Mouse (Mus musculus) liver, embryonic 11.5 days (tissue): ENCODE data around the gene AI467606. TPM values are rescaled to one million over a fixed set of nuclear protein-coding genes. Genes with fewer than 3 reads are reported as not detected.
A peak's percentile ranks its signal among the peaks of the same experiment; 100 is the strongest.

Source experiments
- ATAC-seq: fragments of 200-750 bp; cut with Nextera tagmentation; replicated peaks from 2 replicates; pipeline ENCODE4 v1.8.0; 2017; ENCODE audit warnings: moderate number of reproducible peaks, mild to moderate bottlenecking, moderate TSS enrichment, moderate library complexity; ENCODE audit not compliant: low FRiP score
- DNase-seq: peaks from one replicate; pipeline ENCODE4 v3.0.0-alpha.2; 2017; ENCODE audit warnings: low spot score
- H3K27ac ChIP-seq: fragments of 300-500 bp; sonication (generic); 2 replicates; pipeline ENCODE4 v1.5.1; 2014; ENCODE audit warnings: mild to moderate bottlenecking, low read depth, low read length, control low read depth
- H3K27me3 ChIP-seq: fragments of 300-500 bp; sonication (generic); replicated peaks from 2 replicates; pipeline ENCODE4 v1.6.1; 2014; ENCODE audit warnings: low read length, mixed read lengths; ENCODE audit not compliant: control insufficient read depth, insufficient read depth
- H3K36me3 ChIP-seq: fragments of 300-500 bp; sonication (generic); 2 replicates; pipeline ENCODE4 v1.6.1; 2014; ENCODE audit warnings: mild to moderate bottlenecking, low read length, moderate library complexity, mixed read lengths; ENCODE audit not compliant: control insufficient read depth, insufficient read depth
- H3K4me1 ChIP-seq: fragments of 300-500 bp; sonication (generic); replicated peaks from 2 replicates; pipeline ENCODE4 v1.6.1; 2014; ENCODE audit warnings: low read length, mixed read lengths; ENCODE audit not compliant: control insufficient read depth, insufficient read depth
- H3K4me2 ChIP-seq: fragments of 300-500 bp; sonication (generic); 2 replicates; pipeline ENCODE4 v1.6.1; 2014; ENCODE audit warnings: mild to moderate bottlenecking, control low read depth, moderate library complexity
- H3K4me3 ChIP-seq: fragments of 300-500 bp; sonication (generic); 2 replicates; pipeline ENCODE4 v1.5.1; 2014; ENCODE audit warnings: low read depth, low read length, control low read depth
- H3K9ac ChIP-seq: fragments of 300-500 bp; sonication (generic); 2 replicates; pipeline ENCODE4 v1.6.1; 2014; ENCODE audit warnings: low read depth, low read length, control low read depth
- H3K9me3 ChIP-seq: fragments of 300-500 bp; sonication (generic); 2 replicates; pipeline ENCODE4 v1.6.1; 2016; ENCODE audit warnings: low read length, inconsistent platforms, mixed read lengths; ENCODE audit not compliant: control insufficient read depth
- WGBS: fragments of 180-500 bp; shearing (Covaris S2); extraction: QIAGEN DNeasy Blood & Tissue Kit; methylation state at CpG from one replicate; pipeline ENCODE4 v1.1.7; 2014; 5-methylcytosine and 5-hydroxymethylcytosine counted together
- polyA plus RNA-seq: library from polyadenylated mRNA; unstranded; fragments of >200 nt; fragmentation: Nextera tagmentation; extraction: Ambion mirVana; gene quantifications from 2 replicates; pipeline ENCODE4 v1.2.1, GENCODE M21; 2014

The AI467606 gene
- polyA plus RNA-seq, 1 experiment from 2014 or later = 13.7 TPM

- Histone ChIP-seq H3K27me3 (no peaks in the 10 kb centered on the region), H3K4me1 (peaks cover 19% of the 10 kb centered on the region), H3K27ac (no peak overlapping the region), H3K4me3 (no peak overlapping the region), H3K36me3 (no peaks in the 10 kb centered on the region), H3K4me2 (no peak overlapping the region), H3K9ac (no peak overlapping the region), H3K9me3 (no peaks in the 10 kb centered on the region)
- WGBS = 57% methylated on average over 12 of the region's 12 CpGs
- DNase-seq = no peak
- ATAC-seq = no peak
These were observed 22.6 kb downstream of the AI467606 start for GRCm38 (mm10) chr7:127113614-127114259.

- Histone ChIP-seq H3K27me3 (no peaks in the 10 kb centered on the region), H3K4me3 (no peak overlapping the region), H3K9me3 (no peaks in the 10 kb centered on the region), H3K27ac (no peak overlapping the region), H3K4me1 (peaks cover 25% of the 10 kb centered on the region), H3K4me2 (no peak overlapping the region), H3K9ac (no peak overlapping the region), H3K36me3 (no peaks in the 10 kb centered on the region)
- DNase-seq (no peak), ATAC-seq (no peak)
- 74% methylated on average over 11 of the region's 11 CpGs for WGBS
These were observed 23.8 kb downstream of the AI467606 start for GRCm38 (mm10) chr7:127114920-127115319.

- peaks cover 23% of the 10 kb centered on the region for H3K4me1 ChIP-seq
- H3K27me3 ChIP-seq = no peaks in the 10 kb centered on the region; the same call in 1 of the 2 replicates
- no peak overlapping the region; the same call in 1 of the 2 replicates for H3K27ac ChIP-seq
- H3K9me3 ChIP-seq = no peaks in the 10 kb centered on the region
- H3K4me3 ChIP-seq = no peak overlapping the region
- no peaks in the 10 kb centered on the region for H3K36me3 ChIP-seq
- no peak for ATAC-seq
- no peak overlapping the region for H3K4me2 ChIP-seq
- no peak overlapping the region for H3K9ac ChIP-seq
- WGBS = 59% methylated on average over 11 of the region's 11 CpGs
- DNase-seq = no peak
These were observed 25.3 kb downstream of the AI467606 start for GRCm38 (mm10) chr7:127116331-127116935.

- H3K36me3 ChIP-seq = no peaks in the 10 kb centered on the region
- H3K9ac ChIP-seq = no peak overlapping the region
- WGBS = 52% methylated on average over 5 of the region's 5 CpGs
- H3K9me3 ChIP-seq = no peaks in the 10 kb centered on the region
- no peak overlapping the region for H3K4me3 ChIP-seq
- no peak for DNase-seq
- H3K27ac ChIP-seq = no peak overlapping the region
- H3K4me2 ChIP-seq = no peak overlapping the region
- H3K4me1 ChIP-seq = peaks cover 18% of the 10 kb centered on the region
- ATAC-seq = peak; percentile 29; the same call in 1 of the 2 replicates
- peaks cover 6% of the 10 kb centered on the region for H3K27me3 ChIP-seq
These were observed 26.8 kb downstream of the AI467606 start for GRCm38 (mm10) chr7:127117948-127118347.

- peak overlapping the region; percentile 34; the same call in 1 of the 2 replicates for H3K27ac ChIP-seq
These were observed 27.7 kb downstream of the AI467606 start for GRCm38 (mm10) chr7:127118671-127119445.

GRCm38 (mm10) chr7:127121061-127121910 is 30.1 kb downstream of the AI467606 start:
- ATAC-seq = peak; percentile 53

More at GRCm38 (mm10) chr7:127118671-127119445, 27.7 kb downstream of the AI467606 start:
- 62% methylated on average over 14 of the region's 14 CpGs for WGBS
- H3K27me3 ChIP-seq = peaks cover 6% of the 10 kb centered on the region
- DNase-seq (no peak), ATAC-seq (no peak)
- H3K9ac ChIP-seq = 0 out of 2 replicates have a peak overlapping the region, but pooled peaks have one; percentile 28
- no peaks in the 10 kb centered on the region for H3K9me3 ChIP-seq
- H3K4me2 ChIP-seq = 0 out of 2 replicates have a peak overlapping the region, but pooled peaks have one; percentile 13
- H3K36me3 ChIP-seq = no peaks in the 10 kb centered on the region
- H3K4me3 ChIP-seq = no peak overlapping the region
- H3K4me1 ChIP-seq = peaks cover 15% of the 10 kb centered on the region

GRCm38 (mm10) chr7:127121911-127122270 is 30.7 kb downstream of the AI467606 start, which contains the start of gene Qprt:
Qprt (minus strand) TSS chr7:127122226.
- H3K4me3 ChIP-seq = peak within 1 kb of the TSS; percentile 41
- ATAC-seq (peak; percentile 61), DNase-seq (no peak)
- H3K36me3 ChIP-seq = no peaks in the 10 kb centered on the region
- peak within 1 kb of the TSS; percentile 63 for H3K27ac ChIP-seq
- H3K9ac ChIP-seq = peak within 1 kb of the TSS; percentile 48
- H3K4me1 ChIP-seq = peaks cover 10% of the 10 kb centered on the region
- peaks cover 6% of the 10 kb centered on the region for H3K27me3 ChIP-seq
- peak within 1 kb of the TSS; percentile 48 for H3K4me2 ChIP-seq
- WGBS = 16% methylated on average over 7 of the region's 7 CpGs
- H3K9me3 ChIP-seq = no peaks in the 10 kb centered on the region

More at GRCm38 (mm10) chr7:127121061-127121910, 30.1 kb downstream of the AI467606 start:
- no peaks in the 10 kb centered on the region for H3K9me3 ChIP-seq
- H3K27ac ChIP-seq = peak overlapping the region; percentile 63
- peak overlapping the region; percentile 48 for H3K4me2 ChIP-seq
- WGBS = 27% methylated on average over 21 of the region's 21 CpGs
- H3K4me3 ChIP-seq = peak overlapping the region; percentile 41
- H3K9ac ChIP-seq = peak overlapping the region; percentile 48
- H3K36me3 ChIP-seq = no peaks in the 10 kb centered on the region
- peak; percentile 54 for DNase-seq
- H3K27me3 ChIP-seq = peaks cover 6% of the 10 kb centered on the region
- peaks cover 12% of the 10 kb centered on the region for H3K4me1 ChIP-seq

- no peak for DNase-seq
- ATAC-seq = peak; percentile 49; the same call in 1 of the 2 replicates
- Histone ChIP-seq H3K4me2 (no peak overlapping the region), H3K4me1 (peaks cover 3% of the 10 kb centered on the region), H3K4me3 (no peak overlapping the region), H3K9ac (no peak overlapping the region), H3K27me3 (no peaks in the 10 kb centered on the region), H3K27ac (no peak overlapping the region), H3K36me3 (no peaks in the 10 kb centered on the region), H3K9me3 (no peaks in the 10 kb centered on the region)
- 23% methylated on average over 4 of the region's 4 CpGs for WGBS
These were observed 38.5 kb downstream of the AI467606 start for GRCm38 (mm10) chr7:127129638-127130037.
